Mouse (Mus musculus) frontal cortex, adult (tissue): Measurements from ENCODE around the gene Rhbdl3.
"Not testable (repeated sequence)": the region's sequence is repeated elsewhere in the genome, so short reads cannot be mapped to it uniquely, and the experiment has no call there.

ENCODE experiments used
- ATAC-seq: cut with Nextera tagmentation; 2 replicates; pipeline ENCODE4 v1.9.2; 2017; ENCODE audit warnings: mild to moderate bottlenecking, moderate library complexity, mixed read lengths; ENCODE audit not compliant: low TSS enrichment

Gene Rhbdl3

DNA sequence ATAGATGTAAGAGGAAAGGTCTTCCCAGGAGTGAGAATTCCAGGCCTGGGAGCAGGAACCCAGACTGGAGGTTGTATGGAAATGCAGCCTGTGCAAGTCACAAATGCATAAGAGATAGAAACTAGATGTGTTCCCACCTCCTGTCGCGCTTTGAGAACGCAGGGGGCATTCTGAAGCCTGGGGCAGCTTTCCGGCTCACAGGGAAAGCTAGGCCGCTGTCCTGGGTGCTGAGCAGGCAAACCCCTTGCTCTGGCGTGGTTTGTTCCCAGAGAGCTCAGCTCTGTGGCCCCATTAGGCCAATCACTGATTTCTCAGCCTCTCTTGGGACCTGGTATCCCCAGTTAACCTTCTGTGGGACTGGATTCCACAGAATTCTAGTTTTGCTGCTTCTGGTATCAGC lies 11.9 kb downstream of the Rhbdl3 start:
- ATAC-seq: no peak

DNA sequence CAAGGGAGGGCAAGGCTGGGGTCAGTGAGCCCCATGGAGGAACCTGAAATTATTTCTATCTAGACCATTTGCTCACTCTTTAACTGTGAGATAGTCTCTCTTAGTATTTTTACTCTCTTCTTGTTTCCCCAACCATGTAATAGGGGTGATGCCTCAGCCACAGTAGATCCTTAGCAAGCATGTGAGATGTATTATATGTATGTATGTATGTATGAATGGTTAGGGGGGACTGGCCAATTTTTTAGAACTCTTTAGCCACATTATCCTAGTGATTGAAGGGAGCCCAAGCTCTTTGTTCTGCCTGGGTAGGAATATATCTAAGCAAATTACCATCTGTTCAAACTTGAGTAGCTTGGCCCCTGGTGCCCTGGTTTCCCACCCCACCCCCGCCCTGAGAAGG lies 12.8 kb downstream of the Rhbdl3 start:
- no peak for ATAC-seq

DNA sequence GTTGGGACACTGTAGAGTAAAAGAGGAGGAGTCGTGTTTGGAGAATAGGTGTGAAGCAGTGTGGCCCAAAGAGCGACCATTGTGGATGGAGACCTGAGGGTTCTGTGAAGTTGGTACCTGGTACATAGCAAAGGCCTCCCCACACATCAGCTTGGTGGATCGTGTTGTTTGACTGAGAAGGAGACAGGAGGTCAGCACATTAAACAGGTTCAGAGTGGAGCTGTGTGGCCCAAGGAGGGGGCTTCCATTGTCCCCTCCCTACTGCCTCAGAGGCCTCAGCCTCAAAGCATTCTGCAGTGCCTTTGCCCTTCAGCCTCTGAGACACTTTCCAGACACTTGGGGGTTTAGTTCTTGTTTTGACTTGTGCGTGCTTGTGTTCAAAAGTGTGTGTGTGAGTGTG lies 13.2 kb downstream of the Rhbdl3 start:
- no peak for ATAC-seq

DNA sequence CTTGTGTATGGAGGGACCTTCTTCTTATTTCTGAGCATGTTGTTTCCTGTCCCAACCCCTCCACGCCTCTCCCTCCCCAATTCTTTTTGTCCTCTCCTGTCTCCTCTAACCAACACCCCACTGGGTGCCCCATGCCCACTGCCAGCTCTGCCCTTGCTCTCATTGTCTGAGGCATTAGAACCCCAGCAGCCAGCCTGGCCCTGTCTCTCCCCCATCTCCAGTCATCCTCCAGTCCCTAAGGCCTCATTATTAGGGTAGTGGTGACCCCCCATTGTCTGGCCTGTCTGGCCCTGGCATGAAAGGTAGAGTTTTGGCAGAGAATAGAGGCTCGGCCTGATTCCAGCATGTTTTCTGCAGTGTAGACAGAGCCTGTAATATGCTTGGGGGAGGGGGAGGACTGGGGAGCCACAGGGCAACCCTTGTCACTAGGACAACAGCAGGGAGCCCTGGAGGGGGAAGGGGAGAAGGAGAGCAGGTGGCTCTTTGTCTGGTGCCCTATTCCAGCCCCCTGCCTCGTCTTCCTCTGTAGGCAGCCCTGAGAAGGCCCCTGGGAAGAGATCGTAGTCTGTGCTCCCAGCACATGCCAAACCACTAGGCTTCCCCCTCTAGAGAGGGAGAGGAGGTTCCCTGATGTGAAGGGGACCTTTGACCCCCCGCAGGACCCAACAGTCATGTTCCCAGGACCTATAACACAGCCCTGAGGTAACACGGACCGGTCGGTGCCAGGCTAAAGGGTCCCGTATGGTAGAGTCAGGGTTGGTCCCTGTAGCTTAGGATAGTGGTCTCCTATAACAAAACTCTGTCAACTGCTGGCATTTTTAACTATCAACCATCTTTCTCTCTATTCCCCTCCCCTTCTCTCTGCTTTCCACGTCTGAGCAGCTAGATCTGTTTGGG lies 15.3 kb downstream of the Rhbdl3 start:
- no peak for ATAC-seq

DNA sequence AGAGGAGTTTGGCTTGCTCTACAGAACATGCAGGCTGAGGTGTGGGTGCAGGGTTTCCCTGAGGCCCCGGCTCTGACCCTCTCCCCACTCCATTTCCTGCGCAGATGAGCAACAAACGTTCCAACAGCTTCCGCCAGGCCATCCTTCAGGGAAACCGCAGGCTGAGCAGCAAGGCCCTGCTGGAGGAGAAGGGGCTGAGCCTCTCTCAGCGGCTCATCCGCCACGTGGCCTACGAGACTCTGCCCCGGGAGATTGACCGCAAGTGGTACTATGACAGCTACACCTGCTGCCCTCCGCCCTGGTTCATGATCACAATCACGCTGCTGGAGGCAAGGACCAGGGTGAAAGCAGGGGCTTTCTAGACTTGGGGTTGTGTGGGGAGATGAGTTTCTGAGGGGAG lies 22.5 kb downstream of the Rhbdl3 start:
- ATAC-seq: no peak

DNA sequence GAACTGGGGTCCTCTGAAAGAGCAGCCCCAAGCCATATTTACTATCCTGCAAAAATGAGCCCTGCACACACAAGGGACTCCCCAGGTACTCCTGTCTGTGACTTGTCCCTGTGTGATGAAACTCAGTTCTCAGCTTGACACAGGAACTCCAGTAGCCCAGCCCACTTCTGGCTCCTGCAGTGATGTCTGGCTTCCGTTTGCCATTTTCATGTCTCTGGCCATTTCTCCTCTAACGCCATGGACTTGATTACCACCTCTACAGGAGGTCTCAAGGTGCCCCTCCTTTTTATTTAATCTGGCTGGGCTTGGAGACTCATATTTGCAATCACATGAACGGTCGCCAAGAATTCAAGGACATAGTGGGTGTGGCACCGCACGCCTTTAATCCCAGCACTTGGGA lies 23.9 kb downstream of the Rhbdl3 start:
- no peak for ATAC-seq

DNA sequence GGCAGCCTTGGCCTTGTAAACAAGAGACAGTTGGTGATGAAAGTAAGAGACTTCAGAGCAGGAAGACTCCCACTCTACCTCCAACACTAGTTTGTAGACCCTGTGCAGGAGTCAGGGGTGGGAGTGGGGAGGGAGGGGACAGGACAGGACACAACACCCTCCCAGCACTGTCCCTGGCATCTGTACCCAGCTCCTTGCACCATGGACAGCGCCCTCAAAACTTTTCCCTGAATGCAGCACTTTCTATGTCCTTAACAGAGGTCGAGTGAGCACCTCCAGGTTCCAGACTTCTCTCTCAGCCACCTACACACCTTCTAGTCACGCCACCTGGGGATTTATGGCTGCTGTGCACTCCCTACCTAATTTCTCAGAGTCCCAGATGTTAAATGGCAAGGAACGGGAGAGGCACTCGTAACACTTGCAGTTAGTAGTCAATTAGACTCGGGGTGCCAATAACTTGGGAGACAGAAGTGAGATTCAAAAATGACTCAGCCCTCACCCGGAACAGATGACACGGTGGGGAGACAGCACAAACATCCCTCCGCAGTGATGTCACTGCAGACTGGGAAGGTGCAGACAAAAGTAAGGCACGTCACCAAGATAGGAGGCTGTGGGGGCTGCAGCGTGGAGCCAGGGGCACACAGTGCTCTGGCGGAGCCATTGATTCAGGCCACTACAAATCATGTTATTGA lies 32.1 kb downstream of the Rhbdl3 start:
- no peak for ATAC-seq

DNA sequence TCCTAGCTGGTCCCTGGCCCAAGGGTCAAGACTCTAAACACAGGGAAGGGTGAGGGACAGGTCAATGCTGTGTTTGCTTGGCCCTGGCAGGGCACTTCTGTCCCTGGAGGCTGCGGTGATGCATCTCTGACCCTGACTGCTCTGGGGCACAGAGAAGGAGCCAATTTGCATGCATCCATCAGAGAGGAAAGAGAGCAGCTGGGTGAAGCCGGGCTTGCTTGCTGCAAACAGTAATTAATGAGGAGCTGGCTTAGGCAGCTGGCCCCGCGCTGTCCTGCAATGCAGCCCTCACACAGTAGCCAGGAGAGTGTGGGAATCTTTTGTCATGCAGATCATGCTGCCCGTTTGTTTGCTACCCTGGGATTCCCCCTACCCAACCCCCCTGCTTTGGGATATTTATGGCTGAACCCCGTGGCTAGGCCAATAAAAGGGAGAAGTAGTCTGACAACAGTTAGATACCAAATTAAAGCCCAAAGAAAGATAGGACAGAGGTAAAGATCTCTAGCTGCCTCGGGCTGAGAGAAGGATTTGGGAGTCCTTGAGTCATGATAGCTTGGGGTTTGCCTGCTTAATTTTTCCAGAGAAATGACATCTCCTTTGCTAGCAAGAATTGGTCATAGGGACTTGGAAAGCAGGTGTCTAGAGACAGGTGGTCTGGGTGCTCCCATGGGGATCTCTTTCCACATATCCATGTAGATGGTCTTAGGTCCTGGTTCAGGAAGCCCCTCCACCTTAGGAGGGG lies 35.1 kb downstream of the Rhbdl3 start:
- no peak for ATAC-seq

DNA sequence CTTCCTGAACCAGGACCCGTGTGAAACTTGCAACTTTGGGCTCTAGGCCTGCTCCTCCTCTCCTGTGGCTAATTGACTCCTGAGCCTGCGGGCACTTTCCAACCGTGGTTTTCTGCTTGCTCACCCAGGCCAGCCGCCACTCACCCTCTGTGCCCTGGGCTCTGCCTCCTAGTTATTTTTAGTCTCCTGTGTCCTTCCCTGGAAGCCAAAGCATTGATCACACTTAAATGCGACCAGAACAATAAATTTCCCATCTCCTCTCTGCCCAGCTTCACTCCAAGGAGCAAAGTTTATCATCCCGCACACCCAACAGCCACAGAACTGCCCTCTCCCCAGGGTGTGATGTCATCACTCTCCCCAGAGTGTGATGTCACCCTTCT lies 35.6 kb downstream of the Rhbdl3 start:
- ATAC-seq: no peak

DNA sequence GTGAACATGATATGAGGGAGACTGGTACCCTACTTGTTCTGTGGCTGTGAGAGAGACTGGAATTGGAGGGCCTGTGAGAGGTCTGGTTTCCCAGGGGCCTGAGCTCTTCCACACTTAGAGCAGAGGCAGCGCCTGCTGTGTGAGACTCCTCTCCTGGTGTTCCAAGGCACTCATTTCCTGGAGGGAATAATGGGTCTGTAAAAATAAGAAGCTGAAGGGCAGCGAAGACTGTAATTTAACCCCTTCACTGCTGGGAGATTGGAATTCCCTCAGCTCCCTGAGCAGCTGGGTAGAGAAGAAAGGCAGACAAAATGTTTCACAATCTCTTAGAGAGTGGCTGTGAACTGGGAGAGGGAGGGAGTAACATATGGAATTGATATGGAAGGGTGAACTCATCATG lies 41.8 kb downstream of the Rhbdl3 start:
- ATAC-seq: no peak

DNA sequence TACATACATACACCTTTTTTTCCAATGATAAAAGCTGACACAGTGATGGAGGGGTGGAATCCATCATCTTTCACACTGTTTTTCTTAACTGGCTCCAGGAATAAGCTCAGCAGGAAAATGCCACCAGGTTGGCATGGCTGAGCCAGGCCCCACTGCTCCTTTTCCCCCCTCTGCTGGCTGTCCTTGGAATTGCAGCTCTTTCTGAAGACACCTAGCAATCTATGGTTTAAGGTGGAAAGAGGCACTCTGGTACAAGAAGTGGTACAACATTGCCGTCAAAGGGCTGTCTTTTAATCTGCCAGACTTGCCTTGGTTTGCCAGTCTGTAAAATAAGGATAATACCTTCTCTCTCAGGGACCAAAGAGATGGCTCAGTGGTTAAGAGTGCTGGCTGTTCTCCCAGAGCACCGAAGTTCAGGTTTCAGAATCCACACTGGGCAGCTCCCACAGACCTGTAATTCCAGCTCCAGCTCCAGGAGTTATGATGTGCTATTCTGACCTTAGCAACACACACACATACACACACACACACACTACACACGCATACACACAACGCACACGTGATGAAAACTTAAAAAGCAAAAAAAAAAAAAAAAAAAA lies 51.2 kb downstream of the Rhbdl3 start:
- ATAC-seq: peak; percentile 85

DNA sequence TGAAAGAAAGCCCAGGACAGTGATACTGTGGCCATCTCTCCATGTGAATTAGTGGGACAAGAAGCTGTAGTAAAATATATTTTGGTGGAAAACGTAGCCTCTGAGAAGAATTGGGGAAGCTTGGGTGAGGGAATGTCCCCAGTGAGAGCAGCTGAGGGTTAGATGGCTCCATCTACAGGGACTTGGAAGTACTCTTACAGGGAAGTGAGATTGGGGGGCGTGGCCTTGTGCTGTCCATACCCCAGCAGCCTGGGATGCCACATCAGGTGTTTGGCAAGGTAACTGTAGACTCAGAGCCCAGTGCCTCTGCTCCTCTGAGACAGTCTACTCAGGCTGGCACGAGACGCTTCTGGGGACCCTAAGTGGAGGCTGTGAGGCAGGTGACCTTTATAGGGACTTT lies 54.1 kb downstream of the Rhbdl3 start:
- no peak for ATAC-seq

DNA sequence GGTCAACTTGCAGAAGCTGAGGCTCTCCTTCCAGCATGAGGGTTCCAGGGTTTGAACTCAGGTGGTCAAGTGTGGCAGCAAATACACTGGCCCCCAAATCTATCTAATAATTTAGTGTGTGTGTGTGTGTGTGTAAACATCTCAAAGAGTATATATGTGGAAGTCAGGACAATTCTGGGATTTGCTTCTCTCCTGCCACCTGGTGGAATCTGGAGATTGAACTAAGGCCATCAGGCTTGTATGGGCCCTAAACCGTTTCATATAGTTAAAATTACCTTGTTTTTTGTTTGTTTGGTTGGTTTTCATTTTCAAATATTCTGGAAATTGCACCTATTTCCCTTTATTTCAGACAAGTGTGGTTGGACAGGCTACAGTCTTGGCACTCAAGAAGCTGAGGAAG lies 68.2 kb downstream of the Rhbdl3 start:
- no peak for ATAC-seq

DNA sequence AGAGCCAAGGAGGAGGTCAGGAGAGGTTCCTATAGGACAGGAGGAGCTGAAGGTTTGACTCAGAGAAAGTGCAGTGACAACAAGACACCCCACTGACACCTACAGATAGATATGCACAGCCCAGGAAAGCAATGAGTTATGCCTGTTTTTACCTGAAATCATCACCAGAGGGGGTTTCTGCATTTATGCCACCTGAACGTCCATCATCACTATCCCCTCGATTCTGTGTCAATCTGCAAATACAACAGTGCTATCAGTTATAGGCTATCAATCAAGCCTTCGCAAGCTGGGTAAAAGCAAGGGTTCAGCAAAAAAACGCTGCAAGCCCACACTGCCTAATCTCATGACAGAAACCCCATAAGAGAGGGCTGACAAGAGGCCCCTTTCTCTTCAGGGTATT lies 75.9 kb downstream of the Rhbdl3 start:
- no peak for ATAC-seq

DNA sequence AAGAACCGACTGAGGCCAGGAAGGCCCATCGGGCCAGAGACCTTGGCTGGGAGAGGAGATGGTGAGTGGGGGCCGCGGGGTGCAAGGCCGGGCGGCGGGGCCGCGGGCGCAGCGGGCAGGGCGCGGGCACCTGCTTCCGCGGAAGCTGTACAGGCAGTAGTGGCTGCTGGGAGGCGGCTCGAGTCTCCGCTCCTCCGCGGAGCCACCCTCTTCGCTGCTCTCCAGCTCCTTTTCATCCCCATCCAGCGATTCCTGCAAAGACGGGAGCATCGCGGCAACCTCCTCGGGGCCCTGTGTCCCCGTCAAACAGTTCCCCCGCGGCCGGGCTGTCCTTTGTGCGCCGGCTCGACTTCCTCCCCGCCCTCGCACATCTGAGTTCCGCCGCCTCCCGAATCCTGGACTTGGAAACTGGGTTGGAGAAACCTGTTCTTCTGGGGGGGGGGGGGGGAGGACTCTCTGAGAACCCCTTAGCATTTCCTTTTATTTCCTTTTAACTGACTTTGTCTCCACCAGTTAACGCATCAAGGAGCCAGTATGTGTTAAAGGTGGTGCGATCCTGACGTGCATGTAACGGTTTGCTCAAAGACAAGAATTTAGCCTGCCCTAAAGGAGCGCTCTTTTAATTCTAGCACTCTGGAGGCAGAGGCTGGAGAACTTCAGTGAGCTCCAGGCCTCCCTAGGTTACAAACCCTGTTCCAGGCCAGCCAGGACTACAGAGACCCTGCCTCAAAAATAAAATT lies 77.2 kb downstream of the Rhbdl3 start, which contains the start of gene 5730455P16Rik:
Gene 5730455P16Rik (minus strand): TSS at position 323 of the 740 bp plus-strand sequence.
- peak; percentile 93 for ATAC-seq

DNA sequence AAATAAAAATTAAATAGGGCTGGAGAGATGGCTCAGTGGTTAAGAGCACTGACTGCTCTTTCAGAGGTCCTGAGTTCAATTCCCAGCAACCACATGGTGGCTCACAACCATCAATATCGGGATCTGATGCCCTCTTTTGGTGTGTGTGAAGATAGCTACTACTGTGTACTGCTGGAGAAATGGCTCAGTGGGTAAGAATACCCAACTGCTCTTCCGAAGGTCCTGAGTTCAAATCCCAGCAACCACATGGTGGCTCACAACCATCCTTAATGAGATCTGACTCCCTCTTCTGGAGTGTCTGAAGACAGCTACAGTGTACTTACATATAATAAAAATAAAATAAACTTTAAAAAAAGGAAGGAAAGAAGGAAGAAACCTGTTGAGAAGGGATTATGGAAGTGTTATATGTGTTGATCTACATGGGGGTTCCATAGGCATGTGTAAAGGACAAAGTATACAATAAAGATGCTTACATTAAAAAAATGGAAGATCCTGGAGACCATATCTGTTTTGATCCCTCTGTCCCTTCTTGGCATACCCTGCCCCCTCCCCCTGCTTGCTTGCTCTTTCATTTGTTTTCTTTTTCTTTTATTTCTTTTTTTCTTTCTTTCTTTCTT lies 77.8 kb downstream of the Rhbdl3 start:
- not testable (repeated sequence) for ATAC-seq

DNA sequence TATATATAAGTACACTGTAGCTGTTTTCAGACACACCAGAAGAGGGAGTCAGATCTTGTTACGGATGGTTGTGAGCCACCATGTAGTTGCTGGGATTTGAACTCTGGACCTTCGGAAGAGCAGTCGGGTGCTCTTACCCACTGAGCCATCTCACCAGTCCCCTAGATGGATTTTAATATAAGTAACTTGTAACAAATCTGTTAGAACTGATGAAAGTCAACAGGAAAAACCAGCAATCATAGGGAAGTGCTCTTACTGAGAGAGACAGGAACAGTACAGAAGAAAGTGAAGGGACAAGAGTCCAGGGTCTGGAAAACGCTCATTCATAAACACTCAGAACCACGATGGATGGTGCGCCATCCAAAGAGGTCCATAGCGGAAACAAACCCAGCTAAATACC lies 78.5 kb downstream of the Rhbdl3 start:
- not testable (repeated sequence) for ATAC-seq

DNA sequence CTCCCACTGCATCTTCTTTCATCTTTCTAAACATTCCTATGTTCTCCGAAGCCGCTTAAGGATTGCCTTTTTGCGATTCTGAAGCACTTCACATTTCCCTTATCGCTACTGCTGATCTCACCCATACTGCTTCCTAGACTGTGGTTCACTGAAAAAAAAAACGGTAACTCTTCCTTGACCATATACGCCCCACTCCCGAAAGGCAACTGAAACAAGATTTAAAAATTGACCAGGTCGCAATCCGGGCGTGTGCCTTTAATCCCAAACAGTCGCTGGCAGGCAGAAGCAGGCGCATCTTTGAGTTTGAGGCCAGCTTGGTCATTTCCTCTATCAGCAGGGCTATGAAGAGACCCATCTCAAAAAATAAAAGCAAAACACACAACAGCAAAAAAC lies 81.9 kb downstream of the Rhbdl3 start:
- ATAC-seq: 0 out of 2 replicates have a peak, but pooled peaks have one; percentile 15

DNA sequence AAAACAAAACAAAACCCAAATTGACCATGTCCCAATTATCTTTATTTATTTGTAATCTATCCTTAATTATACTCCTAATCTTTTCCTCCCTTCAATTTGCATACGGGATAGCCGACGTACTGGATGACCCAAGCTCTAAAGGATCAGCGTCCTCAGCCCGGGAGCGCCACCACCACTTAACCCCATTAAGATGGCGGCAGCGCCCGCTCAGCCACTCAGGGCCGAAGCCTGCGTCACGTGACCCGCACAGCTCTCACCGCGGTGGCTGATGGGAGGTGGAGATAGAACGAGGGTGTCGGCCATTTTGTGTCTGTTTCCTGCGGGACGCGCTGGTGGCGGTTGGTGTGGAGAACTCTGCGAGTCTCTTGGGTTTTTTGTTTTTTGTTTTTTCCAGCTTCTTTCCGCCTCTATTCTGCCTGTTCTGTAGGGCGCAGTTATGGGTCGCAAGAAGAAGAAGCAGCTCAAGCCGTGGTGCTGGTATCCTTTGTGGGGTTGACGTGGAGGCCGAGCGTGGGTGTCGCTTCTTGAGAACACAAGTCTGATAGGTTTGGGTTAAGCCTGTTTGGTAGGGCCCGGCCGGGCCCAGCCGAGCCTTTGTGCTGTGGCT lies 82.4 kb downstream of the Rhbdl3 start, which contains the start of gene Zfp207:
Gene Zfp207 (plus strand): TSS at position 261 of the 607 bp plus-strand sequence.
- ATAC-seq: peak; percentile 93

DNA sequence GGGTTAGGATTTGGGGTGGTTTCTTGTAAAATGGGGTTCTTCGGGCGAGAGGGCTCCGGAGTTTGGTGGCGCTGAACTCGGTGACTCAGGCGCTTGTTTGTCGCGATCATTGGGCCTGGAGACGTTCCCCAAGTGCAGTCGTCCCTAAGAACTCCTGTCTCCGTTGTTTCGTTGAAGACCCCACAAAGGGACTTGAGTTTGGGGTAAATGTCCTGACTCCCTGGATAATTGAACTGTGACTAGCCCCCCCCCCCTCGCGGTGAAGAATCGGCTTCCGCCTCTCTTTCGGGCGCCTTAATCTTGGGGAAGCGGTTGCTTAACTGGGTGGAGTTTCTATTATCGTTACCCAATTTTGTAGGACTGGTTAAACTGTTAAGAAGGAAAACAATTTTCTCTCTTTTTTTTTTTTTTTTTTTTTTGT lies 82.9 kb downstream of the Rhbdl3 start:
- ATAC-seq: 0 out of 2 replicates have a peak, but pooled peaks have one; percentile 6
